Mouse (Mus musculus) ES-E14 (cell line): ENCODE measurements at regions not wholly inside any gene's neighbourhood (a gene's known extent, or its start where the extent isn't known, plus 50 kb on each side); places are given as distances from the start of the nearest gene placed in this dataset.

Experiments used
- CHD2 ChIP-seq: IDR thresholded peaks from 2 replicates; pipeline ENCODE4 v1.6.1; 2014; ENCODE audit warnings: mild to moderate bottlenecking, low read depth, low read length, inconsistent platforms
- MAFK ChIP-seq: IDR thresholded peaks from 2 replicates; pipeline ENCODE4 v1.6.1; 2014; ENCODE audit warnings: mild to moderate bottlenecking, low read depth, low read length, inconsistent platforms; ENCODE audit not compliant: insufficient read depth
- ZC3H11A ChIP-seq: IDR thresholded peaks from 2 replicates; pipeline ENCODE4 v1.6.1; 2012; ENCODE audit warnings: low read depth, mild to moderate bottlenecking, inconsistent platforms, low read length, borderline replicate concordance
- ZNF384 ChIP-seq: IDR thresholded peaks from 2 replicates; pipeline ENCODE4 v1.6.1; 2012; ENCODE audit warnings: low read depth, low read length, inconsistent platforms

GRCm38 (mm10) chr17:69781201-69781600, 187.7 kb upstream of the Dlgap1 start:
- no peak for TF ChIP-seq ZNF384
- no peak for TF ChIP-seq MAFK
- TF ChIP-seq CHD2: no peak
- no peak for TF ChIP-seq ZC3H11A
